Mouse (Mus musculus) myocyte (in vitro differentiated cells): Measurements from ENCODE around the gene Oit3.

Experiments
- CEBPB ChIP-seq: IDR thresholded peaks from 2 replicates; pipeline ENCODE4 v1.6.1; 2011; ENCODE audit warnings: mild to moderate bottlenecking, moderate library complexity; ENCODE audit not compliant: poor library complexity, insufficient read depth, severe bottlenecking
- E2F4 ChIP-seq: IDR thresholded peaks from one replicate; pipeline ENCODE4 v1.6.1; 2011; ENCODE audit warnings: mild to moderate bottlenecking, control low read depth, moderate library complexity; ENCODE audit not compliant: insufficient read depth
- MAX ChIP-seq: IDR thresholded peaks from one replicate; pipeline ENCODE4 v1.6.1; 2011; ENCODE audit warnings: low read depth, mild to moderate bottlenecking, control low read depth
- MYOD1 ChIP-seq, 3 experiments: IDR thresholded peaks; one replicate each; pipeline ENCODE4 v1.6.1; 2011; ENCODE audit warnings: control low read depth in 2 of 3, low read depth in 2 of 3, mild to moderate bottlenecking in 2 of 3, moderate library complexity in 1 of 3; ENCODE audit not compliant: insufficient read length in 2 of 3, control insufficient read depth in 1 of 3
- MYOG ChIP-seq, 3 experiments: IDR thresholded peaks; one replicate each; pipeline ENCODE4 v1.6.1; 2011; ENCODE audit warnings: control low read depth in 2 of 3, low read depth in 2 of 3, mild to moderate bottlenecking in 2 of 3; ENCODE audit not compliant: insufficient read length in 2 of 3, control insufficient read depth in 1 of 3, insufficient read depth in 1 of 3
- POLR2A ChIP-seq: IDR thresholded peaks from one replicate; pipeline ENCODE4 v1.6.1; 2011; ENCODE audit warnings: low read depth, mild to moderate bottlenecking, control low read depth, moderate library complexity; ENCODE audit not compliant: insufficient read length
- POLR2AphosphoS2 ChIP-seq: IDR thresholded peaks from one replicate; pipeline ENCODE4 v1.6.1; 2011; ENCODE audit warnings: low read depth, control low read depth; ENCODE audit not compliant: insufficient read length
- REST ChIP-seq: IDR thresholded peaks from one replicate; pipeline ENCODE4 v1.6.1; 2011; ENCODE audit warnings: mild to moderate bottlenecking, control low read depth, moderate library complexity; ENCODE audit not compliant: insufficient read depth, insufficient read length
- SRF ChIP-seq: IDR thresholded peaks from one replicate; pipeline ENCODE4 v1.6.1; 2011; ENCODE audit warnings: low read depth; ENCODE audit not compliant: control insufficient read depth, insufficient read length
- TCF12 ChIP-seq: IDR thresholded peaks from one replicate; pipeline ENCODE4 v1.6.1; 2011; ENCODE audit warnings: mild to moderate bottlenecking, control low read depth; ENCODE audit not compliant: poor library complexity, insufficient read depth, severe bottlenecking
- TCF3 ChIP-seq: IDR thresholded peaks from one replicate; pipeline ENCODE4 v1.6.1; 2011; ENCODE audit warnings: low read depth, control low read depth; ENCODE audit not compliant: insufficient read length
- USF1 ChIP-seq: IDR thresholded peaks from one replicate; pipeline ENCODE4 v1.6.1; 2011; ENCODE audit warnings: low read depth, mild to moderate bottlenecking, control low read depth, moderate library complexity

- no peak for TF ChIP-seq POLR2A
- TF ChIP-seq POLR2AphosphoS2, result no peak
- TF ChIP-seq TCF12, result no peak
- no peak for TF ChIP-seq USF1
- no peak for TF ChIP-seq MYOG (IDR thresholded peaks at IDR 0.05; ENCODE audit: control insufficient read depth in 1 of 3, insufficient read depth in 1 of 3, insufficient read length in 2 of 3, low read depth in 2 of 3)
- TF ChIP-seq SRF, result no peak
- TF ChIP-seq E2F4, result no peak
- TF ChIP-seq MYOD1 (IDR thresholded peaks at IDR 0.05; ENCODE audit: control insufficient read depth in 1 of 3, insufficient read length in 2 of 3, low read depth in 2 of 3), result no peak
- TF ChIP-seq MAX, result no peak
- TF ChIP-seq TCF3, result no peak
- no peak for TF ChIP-seq REST
- no peak for TF ChIP-seq CEBPB
These were observed 49.3 kb upstream of the Oit3 start for GRCm38 (mm10) chr10:59490920-59491319.
